Mouse (Mus musculus) layer of hippocampus, postnatal 10 days (tissue): Measurements from ENCODE around the gene Aldh1a3. TPM values are rescaled to one million over a fixed set of nuclear protein-coding genes. Genes with fewer than 3 reads are reported as not detected.

Experiments
- DNase-seq, 2 experiments: peaks; one replicate each; pipeline ENCODE4 v3.0.0; 2021; ENCODE audit warnings: low spot score in 2 of 2
- long read RNA-seq: library from polyadenylated mRNA; stranded (forward); transcript quantifications from one replicate; pipeline ENCODE4 v2.0.0, GENCODE M21; 2023
- total RNA-seq, 2 experiments: library from RNA; stranded (reverse); gene quantifications; 2 replicates each; pipeline ENCODE4 v1.2.3; 2021

Aldh1a3 gene
- 1 to 10 TPM in 1 of 2 experiments, under 1 TPM in 1; 0.94 to 1.4 TPM for total RNA-seq
- long read RNA-seq = 0 reads

- DNase-seq = no peak
Measured at GRCm38 (mm10) chr7:66427437-66428161, at the start of gene Aldh1a3. TSS of gene Aldh1a3 (minus strand) at chr7:66427517.

DNA sequence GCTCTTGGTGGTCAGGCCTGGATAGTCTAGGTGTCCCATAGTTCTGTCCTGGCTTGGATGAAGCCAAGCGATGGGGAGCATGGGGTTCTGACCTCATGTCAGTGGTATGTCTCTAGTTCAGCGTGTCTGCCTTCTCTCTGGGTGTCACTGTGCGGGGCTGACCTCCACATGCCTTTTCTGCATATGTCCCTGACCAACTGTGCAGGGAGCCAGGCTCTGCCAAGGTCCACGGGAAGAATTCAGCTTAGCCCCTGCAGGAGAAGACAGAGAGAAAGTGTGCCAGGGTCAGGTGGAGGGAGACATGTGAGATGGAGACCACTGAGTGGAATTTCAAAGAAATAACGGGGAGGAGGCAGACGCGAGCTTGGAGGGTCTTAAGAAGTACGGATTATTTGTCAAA is 49.0 kb upstream of the Aldh1a3 start:
- no peak for DNase-seq

DNA sequence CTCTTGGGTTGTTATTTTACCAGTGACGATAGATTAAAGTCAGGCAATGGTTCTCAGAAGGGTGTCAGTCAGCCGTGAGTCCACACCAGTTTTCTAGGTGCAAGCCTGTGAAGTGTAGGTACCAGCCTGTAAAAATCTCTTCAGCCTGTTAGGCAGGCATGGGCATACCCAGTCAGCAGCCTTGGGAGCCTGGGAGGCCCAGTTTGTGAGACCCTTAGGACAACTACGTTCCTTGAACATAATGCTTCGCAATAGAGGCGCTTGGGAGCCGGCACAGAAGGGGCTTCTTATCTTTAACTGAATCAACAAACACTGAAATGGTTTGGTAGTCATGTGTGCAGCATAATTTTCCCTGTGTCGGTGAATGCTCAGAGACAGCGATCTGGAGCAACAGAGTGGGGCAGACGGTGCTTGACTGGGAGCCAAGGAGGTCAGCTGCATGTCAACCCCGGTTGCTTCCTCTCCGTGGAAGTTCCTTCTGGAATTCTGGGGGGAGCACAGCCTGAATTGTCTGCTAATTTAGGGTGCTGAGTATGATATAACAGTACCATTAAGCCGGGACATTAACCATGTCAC is 44.4 kb upstream of the Aldh1a3 start:
- DNase-seq = no peak

GRCm38 (mm10) chr7:66466641-66467040 is 39.3 kb upstream of the Aldh1a3 start:
- no peak for DNase-seq

GRCm38 (mm10) chr7:66465241-66465640 is 37.9 kb upstream of the Aldh1a3 start:
- DNase-seq = no peak

GRCm38 (mm10) chr7:66463081-66463480 is 35.8 kb upstream of the Aldh1a3 start:
- DNase-seq = no peak

GRCm38 (mm10) chr7:66451622-66452295 is 24.4 kb upstream of the Aldh1a3 start:
- DNase-seq = no peak

DNA sequence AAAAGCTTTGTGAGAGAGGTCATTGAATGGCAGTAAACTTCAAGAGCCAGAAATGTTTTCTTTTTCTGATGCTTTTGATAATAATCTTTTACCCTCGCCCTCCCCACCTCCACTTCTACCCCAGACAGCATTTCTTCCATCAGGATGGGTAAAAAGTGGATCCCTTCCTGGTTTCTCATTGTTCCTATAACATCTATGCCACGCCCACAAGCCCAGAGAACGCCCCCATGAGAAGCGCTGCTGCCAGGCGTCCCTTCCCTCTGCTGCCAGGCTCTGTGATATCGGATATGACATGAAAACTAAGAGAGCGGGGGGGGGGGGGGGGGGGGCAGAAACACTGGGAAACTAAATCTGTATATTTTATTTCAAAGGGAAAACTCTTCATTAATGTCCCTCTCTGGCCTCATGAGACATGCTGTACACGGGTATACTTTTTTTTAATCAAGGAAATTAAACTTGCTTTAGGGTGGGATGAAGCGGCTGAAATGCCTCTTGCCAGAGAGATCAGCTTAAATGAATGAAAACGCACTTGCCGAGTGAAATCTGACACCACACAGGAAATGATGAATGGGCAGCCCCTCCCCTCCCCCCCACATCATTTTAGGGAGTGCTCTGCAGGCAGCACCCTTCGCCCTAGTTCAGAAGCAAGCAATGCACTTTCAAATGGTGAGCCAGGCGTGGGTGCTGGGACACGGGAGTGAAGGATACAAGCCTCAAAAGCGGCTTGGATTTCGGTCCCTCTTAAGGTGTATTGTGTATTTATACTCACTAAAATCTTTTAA is 22.8 kb upstream of the Aldh1a3 start:
- no peak for DNase-seq

DNA sequence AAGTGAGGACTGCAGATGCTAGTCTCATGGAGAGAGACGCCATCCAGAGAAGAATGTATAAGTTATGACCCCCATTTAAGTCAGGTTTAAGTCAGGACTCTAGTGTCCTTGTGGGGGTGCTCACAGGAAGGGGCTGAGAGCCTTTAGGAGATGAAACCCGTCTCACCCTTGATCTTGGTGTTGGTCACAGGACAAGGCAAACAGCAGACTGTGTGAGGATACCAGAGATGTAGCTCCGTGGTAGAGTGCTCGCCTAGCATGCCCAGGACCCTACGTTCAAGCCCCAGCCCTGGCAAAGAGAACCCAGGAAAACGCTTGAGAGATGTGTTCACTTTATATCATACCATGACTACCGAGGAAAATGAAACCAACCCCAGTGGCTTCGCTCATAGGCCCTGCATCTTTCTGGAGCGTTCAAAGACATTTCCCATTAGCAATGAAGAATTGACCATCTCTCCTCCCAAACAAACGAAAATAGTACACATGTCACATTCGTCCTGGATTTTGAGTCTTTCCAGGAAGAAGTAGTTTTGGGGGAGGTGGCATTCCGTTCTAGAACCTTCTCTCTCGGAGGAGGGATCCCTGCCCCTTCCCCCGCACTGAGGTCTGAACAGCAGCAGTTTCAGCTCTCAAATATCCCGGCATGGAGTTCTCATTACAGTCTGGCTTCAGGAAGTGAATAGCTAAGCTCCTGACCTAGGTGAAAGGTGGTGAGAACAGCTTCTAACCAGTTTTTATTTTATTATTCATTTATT is 21.6 kb upstream of the Aldh1a3 start:
- DNase-seq = no peak

DNA sequence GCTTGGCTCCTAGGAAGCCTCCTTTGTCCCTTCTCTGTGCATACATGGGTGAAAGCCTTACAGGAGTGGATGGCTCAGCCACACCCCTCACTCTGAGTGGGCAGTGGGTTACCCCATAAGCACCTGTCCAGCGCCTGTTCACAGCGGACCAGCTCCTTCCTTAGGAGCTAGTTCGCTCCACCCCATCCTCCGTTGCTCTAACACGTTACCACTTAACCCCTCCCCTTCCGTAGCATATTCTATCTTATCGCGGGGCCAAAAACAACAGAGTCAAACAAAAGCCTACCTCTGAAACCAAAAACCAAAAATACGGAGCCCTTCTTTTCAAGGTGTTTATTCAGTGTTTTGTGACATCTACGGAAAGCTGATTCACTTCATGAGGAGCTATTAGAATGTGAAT is 21.0 kb upstream of the Aldh1a3 start:
- no peak for DNase-seq

GRCm38 (mm10) chr7:66446860-66447259 is 19.5 kb upstream of the Aldh1a3 start:
- DNase-seq = no peak

DNA sequence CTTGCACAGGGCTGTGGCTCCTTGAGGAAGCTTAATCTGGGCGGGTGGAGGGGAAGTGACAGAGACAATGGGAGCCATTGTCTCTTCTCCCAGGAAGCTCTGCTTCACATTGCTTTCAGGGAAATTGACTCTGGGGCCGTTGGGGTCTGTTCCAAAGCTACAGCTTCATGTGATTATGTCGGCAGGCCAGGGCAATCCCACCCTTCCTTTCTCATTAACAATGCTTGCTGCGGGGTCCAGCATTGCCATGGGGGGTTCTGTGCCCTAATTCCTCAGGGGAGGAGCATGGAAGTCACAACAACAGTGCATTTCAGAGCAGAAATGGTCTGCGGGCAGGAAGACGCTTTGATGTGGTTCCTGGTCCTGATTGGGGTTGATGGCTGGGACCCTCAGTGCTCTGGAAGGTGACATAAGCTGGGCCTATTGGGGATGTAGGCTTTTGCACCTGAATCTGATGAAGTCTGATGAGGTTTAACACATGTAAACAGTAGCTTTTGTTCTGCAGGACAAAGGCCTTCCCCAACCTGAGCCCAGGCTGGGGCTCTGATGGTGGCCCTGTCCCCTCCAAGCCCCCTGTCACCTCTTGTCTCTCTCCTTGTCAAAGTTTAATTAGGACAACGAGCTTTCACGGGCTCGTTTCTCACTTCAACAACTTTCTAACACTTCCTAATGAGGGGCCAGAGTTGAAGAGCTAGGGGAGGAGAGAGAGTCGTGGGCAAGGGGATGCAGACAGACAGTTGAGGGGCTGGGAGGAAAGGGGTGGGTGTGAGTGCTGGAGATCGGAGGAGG is 18.0 kb upstream of the Aldh1a3 start:
- no peak for DNase-seq

DNA sequence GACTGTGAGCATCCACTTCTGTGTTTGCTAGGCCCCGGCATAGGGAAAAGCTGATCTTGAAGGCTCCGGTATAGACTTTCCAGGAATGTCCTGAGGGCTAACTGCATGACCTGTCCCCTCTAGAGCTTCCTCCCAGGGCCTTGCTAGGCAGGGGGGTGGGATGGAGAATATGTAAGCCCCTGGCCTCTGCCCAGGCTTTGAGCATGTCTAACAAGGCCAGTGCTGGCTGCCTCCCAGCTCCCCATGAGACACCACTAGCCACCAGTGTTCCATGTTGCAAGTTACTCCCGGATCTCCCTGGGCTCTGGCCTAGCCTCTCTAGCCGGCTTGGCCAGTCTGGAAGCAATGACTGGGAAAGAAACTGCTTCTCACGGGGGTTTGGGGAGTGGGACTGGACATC is 17.4 kb upstream of the Aldh1a3 start:
- DNase-seq = no peak

DNA sequence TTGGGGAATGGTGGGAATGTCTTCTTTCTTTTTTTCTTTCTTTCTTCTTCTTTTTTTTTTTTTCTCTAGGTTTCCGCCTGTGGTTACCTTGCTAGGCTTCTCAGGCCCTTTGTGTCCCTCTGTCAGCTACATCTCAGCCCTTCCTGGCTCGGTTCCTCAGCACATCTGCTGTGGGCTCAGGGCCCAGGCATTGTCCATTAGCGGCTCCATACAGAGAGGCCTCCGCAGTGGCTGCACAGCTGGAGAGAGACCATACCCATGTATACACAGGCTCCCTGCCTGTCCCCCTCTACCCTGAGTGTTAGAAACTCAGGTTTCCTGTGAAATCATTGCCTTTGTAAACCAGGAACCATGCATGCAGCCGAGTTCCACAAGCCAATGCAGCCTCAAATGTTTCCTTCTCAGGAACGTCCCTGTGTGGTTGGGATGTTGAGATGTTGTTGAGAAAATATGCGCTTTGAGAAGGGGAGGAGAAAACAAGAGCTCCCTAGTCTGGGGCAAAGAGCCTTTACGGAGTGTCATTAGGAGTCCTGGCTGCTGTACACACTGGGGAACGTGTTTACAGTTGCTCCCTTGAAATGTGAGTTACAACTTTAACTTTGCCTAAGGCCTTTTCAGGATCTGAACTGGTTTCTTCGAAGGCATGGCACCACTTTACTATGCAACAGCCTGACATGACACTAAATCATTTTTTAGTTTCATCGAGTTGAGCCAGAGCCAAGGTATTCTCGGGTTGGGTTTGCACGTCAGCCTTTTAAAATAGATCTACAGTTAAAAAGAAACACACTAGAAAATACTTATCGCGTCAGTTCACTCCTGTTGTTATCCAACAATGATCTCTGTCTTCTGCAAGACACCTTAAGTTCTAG is 15.4 kb upstream of the Aldh1a3 start:
- DNase-seq = no peak

DNA sequence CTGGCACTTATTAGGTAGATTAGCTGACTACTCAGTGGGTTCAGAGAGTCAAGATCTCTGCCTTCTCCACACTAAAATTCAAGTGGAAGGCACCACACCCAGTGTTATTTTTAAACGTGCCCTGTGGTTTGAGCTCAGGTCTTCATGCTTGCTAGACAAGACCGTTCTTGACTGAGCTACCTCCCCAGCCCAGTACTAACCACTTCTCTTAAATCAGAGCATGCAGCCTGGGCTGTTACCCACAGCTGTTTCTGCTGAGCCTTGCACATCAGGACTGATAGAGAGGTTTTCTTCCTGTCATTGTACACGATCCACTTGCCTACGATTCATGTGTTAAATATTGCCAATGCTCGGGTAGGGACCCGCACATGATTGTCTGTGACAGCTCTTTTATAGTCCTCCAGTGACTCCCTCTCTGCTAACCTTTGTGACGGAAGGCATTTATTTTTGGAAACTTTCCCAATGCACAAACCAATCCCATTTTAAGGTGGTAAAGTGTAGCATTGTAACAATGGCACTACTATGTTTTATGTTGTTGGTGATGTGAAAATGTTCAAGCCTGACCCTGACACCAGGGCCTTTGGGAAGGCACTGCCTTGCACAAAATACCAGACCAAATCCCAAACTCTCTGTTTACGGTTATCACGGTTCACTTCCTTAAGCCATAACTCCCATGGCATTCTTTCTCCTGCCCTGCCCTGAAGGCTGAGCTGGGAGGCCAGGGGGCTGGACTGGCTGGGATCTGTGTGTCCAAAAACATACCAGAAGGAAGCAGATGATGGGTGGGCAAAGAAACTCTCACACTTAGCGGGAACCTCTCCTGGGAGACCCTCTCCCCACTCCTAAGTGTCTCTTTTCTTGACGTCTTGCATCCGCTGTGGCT is 11.7 kb upstream of the Aldh1a3 start:
- DNase-seq = no peak

- DNase-seq = peak; percentile 83 to 84
Measured at GRCm38 (mm10) chr7:66434453-66434935, 7.2 kb upstream of the Aldh1a3 start.

GRCm38 (mm10) chr7:66427053-66427436 is 272 bp downstream of the Aldh1a3 start:
- DNase-seq = no peak

DNA sequence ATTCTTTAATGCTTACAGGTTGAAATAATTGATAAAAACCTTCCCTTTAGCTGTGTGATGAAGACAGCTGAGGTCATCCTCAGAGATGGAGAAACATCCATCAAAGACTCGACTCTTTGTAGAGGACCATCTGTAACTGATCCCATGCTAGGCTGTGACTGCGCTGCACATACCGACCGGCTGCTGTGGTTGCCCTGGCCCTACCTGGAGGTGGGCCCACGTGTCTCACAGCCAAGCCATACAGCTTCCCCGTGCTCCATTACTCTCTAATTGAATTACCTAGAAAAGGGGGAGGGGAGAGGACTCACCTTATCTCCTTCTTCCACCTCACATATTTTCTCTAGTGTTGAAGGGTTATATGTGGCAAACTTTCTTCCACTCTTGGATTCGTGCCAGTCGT is 5.4 kb downstream of the Aldh1a3 start:
- no peak for DNase-seq
